Mouse (Mus musculus) lung, adult 2 months (tissue): ENCODE data around the gene Zfp385b. TPM values are rescaled to one million over a fixed set of nuclear protein-coding genes. Genes with fewer than 3 reads are reported as not detected.

Experiments used
- DNase-seq: peaks from one replicate; pipeline ENCODE4 v3.0.0; 2022
- H3K4me1 ChIP-seq: fragments of 200-500 bp; 2 replicates; pipeline ENCODE4 v1.6.1; 2011; ENCODE audit warnings: low read length; ENCODE audit not compliant: control insufficient read depth, insufficient read depth
- H3K4me3 ChIP-seq: fragments of 200-500 bp; replicated peaks from 2 replicates; pipeline ENCODE3; 2011; ENCODE audit warnings: low read depth, mild to moderate bottlenecking, control low read depth, low read length; ENCODE audit errors: extremely low read depth
- CTCF ChIP-seq: fragments of 200-500 bp; IDR thresholded peaks from 2 replicates; pipeline ENCODE4 v1.5.1; 2011; ENCODE audit warnings: mild to moderate bottlenecking, low read length, control low read depth; ENCODE audit not compliant: insufficient read depth
- POLR2A ChIP-seq: fragments of 200-500 bp; IDR thresholded peaks from 2 replicates; pipeline ENCODE4 v1.6.1; 2011; ENCODE audit warnings: low read depth, mild to moderate bottlenecking, control low read depth, low read length, borderline replicate concordance; ENCODE audit errors: extremely low read depth
- WGBS: fragments of 180-500 bp; shearing (Covaris S2); methylation state at CpG from one replicate; pipeline ENCODE4 v1.1.7; 2018; 5-methylcytosine and 5-hydroxymethylcytosine counted together
- polyA plus RNA-seq: library from polyadenylated mRNA; depleted of rRNA; stranded (reverse); fragments of >200 nt; gene quantifications from 2 replicates; pipeline ENCODE4 v1.2.3, GENCODE M21; 2012

Zfp385b gene
- polyA plus RNA-seq, 1 experiment: 5.2 TPM

DNA sequence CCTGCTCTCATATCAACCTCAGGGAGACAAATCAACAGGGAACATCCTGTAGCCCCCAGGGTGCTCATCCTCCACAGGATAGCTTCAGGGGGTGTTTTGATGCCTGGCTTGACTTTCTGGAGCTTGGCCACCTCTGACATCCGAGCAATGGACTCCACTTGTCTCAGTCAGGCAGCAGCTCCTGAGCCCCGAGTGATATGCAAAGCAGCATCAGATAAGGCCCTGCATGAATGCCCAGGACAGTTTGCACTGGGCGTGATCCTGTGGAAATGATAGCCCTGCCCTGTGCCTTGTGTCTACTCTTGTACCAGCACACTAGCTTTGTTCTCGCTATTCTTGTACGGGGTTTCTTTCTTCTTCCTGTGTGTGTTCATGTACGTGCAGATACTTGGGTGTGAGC lies 303.8 kb downstream of the Zfp385b start:
- DNase-seq: no peak
- H3K4me3 ChIP-seq: no peak overlapping the region
- H3K4me1 ChIP-seq: no peaks in the 10 kb centered on the region
- no peak for TF ChIP-seq CTCF
- TF ChIP-seq POLR2A: no peak
- WGBS: 52% methylated on average over 6 of the region's 6 CpGs

DNA sequence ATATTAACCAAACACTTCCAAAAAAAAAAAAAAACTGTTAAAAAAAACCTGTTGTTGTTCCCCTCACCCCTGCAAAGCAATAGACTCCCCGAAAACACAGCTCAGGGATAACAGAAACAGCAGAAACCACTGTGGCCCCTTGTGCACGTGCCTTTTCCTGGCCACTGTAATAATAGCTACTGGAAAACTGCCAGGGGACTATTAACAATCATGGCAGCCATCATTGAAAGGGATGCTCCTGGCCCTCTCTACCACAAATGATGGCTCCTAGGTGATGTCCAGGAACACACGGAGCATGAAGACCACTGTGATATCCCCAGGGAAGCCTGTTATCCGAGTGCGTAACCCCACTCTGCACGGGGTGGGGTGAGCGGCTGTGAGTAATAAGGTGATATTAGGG lies 304.4 kb downstream of the Zfp385b start:
- 71% methylated on average over 7 of the region's 7 CpGs for WGBS
- TF ChIP-seq POLR2A: no peak
- no peak for TF ChIP-seq CTCF
- DNase-seq: no peak
- Histone ChIP-seq H3K4me3 (no peak overlapping the region), H3K4me1 (no peaks in the 10 kb centered on the region)

DNA sequence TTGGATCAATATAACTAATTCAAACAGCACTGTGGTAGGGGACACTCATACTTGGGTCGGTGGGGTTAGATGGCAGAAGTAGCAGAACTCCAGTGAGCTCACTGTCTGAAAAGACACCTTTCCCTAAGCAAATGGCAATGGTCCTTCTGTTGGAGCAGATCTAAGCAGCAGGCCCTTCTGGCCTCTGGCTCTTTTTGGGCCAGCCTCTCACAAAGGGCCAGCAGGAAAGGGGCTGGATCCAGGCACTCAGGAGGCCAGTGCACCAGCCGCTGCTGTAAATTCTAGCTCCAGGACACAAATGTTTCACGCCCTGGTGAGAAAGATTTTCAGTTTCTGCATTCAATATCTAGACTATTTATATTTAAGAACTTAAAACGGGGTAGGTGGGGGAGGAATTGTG lies 305.0 kb downstream of the Zfp385b start:
- Histone ChIP-seq H3K4me1 (no peaks in the 10 kb centered on the region), H3K4me3 (no peak overlapping the region)
- TF ChIP-seq CTCF (no peak), POLR2A (no peak)
- no peak for DNase-seq
- 65% methylated on average over 4 of the region's 4 CpGs for WGBS

DNA sequence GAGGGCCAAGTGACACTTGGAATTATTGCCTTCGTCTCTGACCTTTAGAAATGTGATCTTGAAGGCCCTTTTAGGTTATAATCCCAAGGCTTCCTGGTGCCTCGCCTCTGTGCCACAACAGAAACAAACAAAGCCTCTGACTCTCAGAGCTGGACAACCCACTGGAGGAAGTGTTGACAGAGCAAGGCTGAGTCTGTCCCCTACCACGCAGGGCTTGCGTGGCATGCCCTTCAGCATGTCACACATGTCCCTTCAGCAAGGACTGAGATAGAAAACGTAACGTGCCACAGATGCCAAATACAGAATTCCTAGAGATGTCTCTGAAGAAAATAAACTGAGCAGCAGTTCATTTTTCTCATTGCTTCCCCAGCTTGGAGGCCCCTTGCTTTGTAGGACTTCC lies 310.7 kb downstream of the Zfp385b start:
- no peak overlapping the region for H3K4me3 ChIP-seq
- no peaks in the 10 kb centered on the region for H3K4me1 ChIP-seq
- DNase-seq: no peak
- no peak for TF ChIP-seq POLR2A
- TF ChIP-seq CTCF: no peak
- WGBS: 52% methylated on average over 6 of the region's 6 CpGs

DNA sequence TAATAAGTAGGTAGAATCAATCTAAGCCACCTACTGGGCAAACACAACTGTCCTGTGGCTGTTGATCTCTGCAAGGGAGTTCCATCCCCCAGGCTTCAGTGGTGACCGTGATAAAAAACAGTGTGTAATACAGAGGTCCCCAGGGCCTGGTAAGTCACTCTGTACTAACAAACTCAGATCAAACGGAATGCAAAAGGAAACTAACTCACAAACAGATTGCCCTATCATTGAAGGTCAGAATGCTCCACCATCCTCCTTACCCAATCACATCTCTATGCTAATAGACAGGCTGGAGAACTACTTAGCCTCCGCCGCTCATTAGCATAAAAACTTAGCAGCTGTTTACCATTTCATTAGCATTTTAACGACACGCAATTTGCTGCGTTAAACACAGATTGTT lies 313.1 kb downstream of the Zfp385b start:
- no peak for TF ChIP-seq POLR2A
- TF ChIP-seq CTCF: no peak
- H3K4me1 ChIP-seq: no peaks in the 10 kb centered on the region
- 25% methylated on average over 7 of the region's 7 CpGs for WGBS
- no peak overlapping the region for H3K4me3 ChIP-seq
- no peak for DNase-seq

DNA sequence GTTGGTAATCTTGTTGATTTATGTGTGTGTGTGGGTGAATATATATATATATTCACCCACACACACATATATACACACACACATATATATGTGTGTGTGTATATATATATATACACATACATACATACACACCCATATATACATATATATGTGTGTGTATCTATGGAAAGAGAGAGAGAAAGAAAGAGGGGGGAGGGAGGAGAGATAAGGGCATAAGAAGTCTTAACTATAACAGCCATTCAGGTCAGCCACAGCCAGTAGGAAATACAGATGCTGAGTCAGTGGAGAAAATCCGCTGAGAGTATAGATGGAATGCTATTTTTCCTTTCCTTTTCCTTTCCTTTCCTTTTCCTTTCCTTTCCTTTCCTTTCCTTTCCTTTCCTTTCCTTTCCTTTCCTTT lies 313.8 kb downstream of the Zfp385b start:
- H3K4me3 ChIP-seq: no peak overlapping the region
- no peak for DNase-seq
- no peaks in the 10 kb centered on the region for H3K4me1 ChIP-seq
- TF ChIP-seq POLR2A: no peak
- TF ChIP-seq CTCF: no peak
- 74% methylated on average over 1 of the region's 1 CpGs for WGBS

DNA sequence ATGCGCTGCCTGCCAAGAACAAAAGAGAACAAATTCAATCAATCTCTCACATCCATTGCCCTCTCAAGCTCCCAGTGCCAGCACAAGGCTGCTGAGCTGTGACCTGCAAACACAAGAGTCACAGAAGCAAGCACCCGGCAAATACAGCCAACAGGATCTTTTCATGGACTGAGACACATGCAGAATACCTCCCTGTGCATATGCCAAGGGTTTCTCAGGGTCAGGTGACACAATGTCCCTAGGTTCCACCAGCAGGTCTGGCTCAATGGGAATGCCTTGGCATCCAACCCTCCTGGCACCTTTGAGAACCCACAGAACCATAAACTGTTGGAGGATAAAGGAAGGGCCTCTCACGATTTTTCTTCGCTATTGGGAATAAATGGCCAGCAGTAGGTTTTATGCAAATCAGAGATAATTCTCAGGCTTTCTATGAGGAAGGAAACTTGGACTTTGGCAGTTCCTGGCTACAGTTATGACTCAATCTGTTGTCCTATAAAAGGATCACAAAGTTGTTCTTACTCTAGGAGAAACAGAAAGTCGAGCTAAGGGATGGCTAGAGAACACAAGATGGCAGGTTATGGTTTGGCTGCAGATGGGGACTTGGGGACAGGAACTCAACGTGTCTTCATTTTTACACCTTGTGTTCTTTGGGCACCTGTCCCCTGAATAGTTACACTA lies 315.6 kb downstream of the Zfp385b start:
- 83% methylated on average over 6 of the region's 6 CpGs for WGBS
- TF ChIP-seq POLR2A (no peak), CTCF (no peak)
- no peak for DNase-seq
- H3K4me3 ChIP-seq: no peak overlapping the region
- no peaks in the 10 kb centered on the region for H3K4me1 ChIP-seq

DNA sequence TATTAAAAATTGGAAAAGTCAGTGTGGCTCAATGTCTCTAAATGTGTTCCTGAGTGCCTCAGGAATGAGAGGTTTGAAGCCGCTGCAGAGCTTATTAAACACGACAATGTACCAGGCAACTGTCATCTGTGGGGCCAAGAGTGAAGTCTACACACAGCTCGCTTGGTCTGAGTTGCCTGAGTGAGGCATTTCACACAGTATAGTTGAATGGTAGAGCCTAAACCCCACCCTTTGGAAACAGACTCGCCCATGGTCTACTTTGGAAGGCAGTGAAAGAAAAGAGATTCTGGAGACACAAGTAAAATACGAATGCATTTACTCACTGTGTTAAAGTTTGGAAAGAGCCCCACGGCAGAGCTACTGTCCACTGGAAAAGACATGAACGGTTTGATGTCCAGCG lies 316.2 kb downstream of the Zfp385b start:
- no peak overlapping the region for H3K4me3 ChIP-seq
- 81% methylated on average over 8 of the region's 8 CpGs for WGBS

DNA sequence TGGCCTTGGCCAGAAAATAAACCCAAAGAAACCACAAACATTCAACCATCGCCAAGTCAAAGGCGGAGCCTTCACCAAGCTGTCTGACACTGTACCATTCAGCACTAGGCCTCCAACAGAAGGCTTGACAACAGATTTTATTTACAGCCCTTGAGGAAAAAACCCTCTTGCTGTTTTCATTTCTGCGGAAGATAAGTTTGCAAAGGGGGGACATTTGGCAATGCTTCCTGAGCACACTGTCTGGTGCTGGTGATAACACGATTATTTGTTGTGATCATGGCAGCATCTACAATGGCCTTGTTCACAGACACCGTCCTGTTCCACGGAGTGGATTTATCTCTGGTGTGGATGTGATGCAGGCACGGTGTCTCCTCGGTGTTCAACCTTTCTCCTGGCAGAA lies 317.0 kb downstream of the Zfp385b start:
- no peak for DNase-seq
- H3K4me3 ChIP-seq: no peak overlapping the region
- 48% methylated on average over 8 of the region's 8 CpGs for WGBS
- TF ChIP-seq CTCF: no peak
- no peaks in the 10 kb centered on the region for H3K4me1 ChIP-seq

More for the DNA sequence above, 316.2 kb downstream of the Zfp385b start:
- no peak for DNase-seq
- TF ChIP-seq CTCF (no peak), POLR2A (no peak)
- H3K4me1 ChIP-seq: no peaks in the 10 kb centered on the region

DNA sequence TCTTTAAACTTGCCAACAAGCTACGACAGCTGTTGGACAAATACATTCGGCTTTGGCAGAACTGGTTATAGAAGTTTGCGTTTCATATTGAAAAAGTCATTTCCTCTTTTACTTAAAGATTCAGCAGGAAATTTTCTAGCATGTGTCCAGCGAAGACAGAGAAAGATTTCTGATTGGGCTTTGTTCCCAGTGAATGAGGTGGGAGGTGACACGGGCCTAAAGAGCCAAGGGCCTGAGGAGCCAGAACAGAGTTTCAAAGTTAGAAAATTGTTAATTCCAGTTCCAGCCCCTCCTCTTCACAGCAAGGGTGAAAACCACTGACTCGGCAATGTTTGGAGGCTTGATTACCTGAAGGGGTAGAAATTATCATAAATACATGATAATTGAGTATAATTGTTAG lies 319.0 kb downstream of the Zfp385b start:
- Histone ChIP-seq H3K4me1 (no peaks in the 10 kb centered on the region), H3K4me3 (no peak overlapping the region)
- no peak for TF ChIP-seq POLR2A
- no peak for TF ChIP-seq CTCF
- no peak for DNase-seq
- WGBS: 38% methylated on average over 6 of the region's 6 CpGs
